Mouse (Mus musculus) erythroblast, embryonic 14.5 days (primary cell): ENCODE measurements around the gene E2f6. TPM values are rescaled to one million over a fixed set of nuclear protein-coding genes. Genes with fewer than 3 reads are reported as not detected.
A peak's percentile ranks its signal among the peaks of the same experiment; 100 is the strongest.

Source experiments
- H3K27me3 ChIP-seq: 2 replicates; pipeline ENCODE4 v1.6.1; 2012; ENCODE audit warnings: inconsistent platforms; ENCODE audit not compliant: control insufficient read depth
- H3K36me3 ChIP-seq: 2 replicates; pipeline ENCODE4 v1.6.1; 2012; ENCODE audit warnings: mild to moderate bottlenecking, inconsistent platforms; ENCODE audit not compliant: control insufficient read depth
- H3K4me1 ChIP-seq: 2 replicates; pipeline ENCODE4 v1.6.1; 2012; ENCODE audit warnings: inconsistent platforms; ENCODE audit not compliant: control insufficient read depth
- H3K4me3 ChIP-seq: replicated peaks from 2 replicates; pipeline ENCODE3; 2012; ENCODE audit warnings: moderate library complexity, mild to moderate bottlenecking, inconsistent platforms
- H3K9me3 ChIP-seq: 2 replicates; pipeline ENCODE4 v1.6.1; 2012; ENCODE audit warnings: low read length, inconsistent platforms, mixed read lengths; ENCODE audit not compliant: control insufficient read depth
- GATA1 ChIP-seq: IDR thresholded peaks from 2 replicates; pipeline ENCODE4 v1.6.1; 2012; ENCODE audit warnings: low read length, inconsistent platforms, mixed read lengths
- TAL1 ChIP-seq: IDR thresholded peaks from 3 replicates; pipeline ENCODE4 v1.6.1; 2012; ENCODE audit warnings: low read length, inconsistent platforms, mixed read lengths
- polyA plus RNA-seq: library from polyadenylated mRNA; stranded (reverse); fragments of >175 nt; gene quantifications from 2 replicates; pipeline ENCODE4 v1.2.3, GENCODE M21; 2012

The E2f6 gene
- polyA plus RNA-seq: 0.53 and 0.67 TPM in 2 replicates

DNA sequence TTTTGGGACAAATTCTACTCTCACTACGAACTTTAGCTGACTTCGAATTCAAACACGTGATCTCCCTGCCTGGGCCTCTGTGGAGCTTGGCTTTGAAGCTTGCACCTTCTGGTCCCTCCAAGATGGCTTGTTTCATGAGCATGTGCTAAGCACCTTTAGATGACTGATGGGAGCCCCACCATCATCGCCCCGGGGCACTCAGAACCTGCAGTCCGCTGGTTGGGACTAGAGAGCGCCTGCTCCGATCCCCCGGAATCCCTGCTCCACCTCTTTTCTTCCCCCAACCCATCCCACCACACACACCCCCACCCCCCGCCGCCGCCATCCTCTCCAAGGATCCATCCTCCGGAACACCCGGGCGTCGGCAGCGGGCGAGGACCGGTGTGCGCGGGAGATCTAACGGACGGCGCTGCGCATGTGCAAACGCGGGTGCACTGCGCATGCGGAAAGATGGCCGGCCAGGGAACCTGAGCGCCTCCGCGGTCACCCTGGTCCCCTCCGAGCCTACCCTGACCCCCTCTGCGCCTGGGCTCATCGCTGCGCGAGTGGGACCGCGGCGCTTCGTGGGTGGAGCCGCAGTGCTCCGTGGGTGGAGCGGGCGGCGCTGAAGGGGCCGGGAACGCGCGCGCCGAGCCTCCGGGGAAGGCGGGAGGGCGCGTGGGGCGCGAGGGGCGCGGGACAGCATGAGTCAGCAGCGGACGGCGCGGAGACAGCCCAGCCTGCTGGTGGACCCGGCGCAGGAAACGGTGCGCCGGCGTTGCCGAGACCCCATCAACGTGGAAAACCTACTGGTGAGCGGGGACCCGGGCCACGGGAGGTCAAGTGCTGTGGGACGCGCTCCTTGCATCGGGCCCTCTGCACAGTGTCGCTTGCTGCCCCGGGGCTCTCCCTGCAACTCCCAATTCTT lies at the start of gene E2f6:
Gene E2f6, plus strand, starts transcription at position 439 of the 907 bp plus-strand sequence.
- Histone ChIP-seq H3K4me1 (peaks cover 26% of the 10 kb centered on the region), H3K9me3 (no peaks in the 10 kb centered on the region), H3K4me3 (peak within 1 kb of the TSS; percentile 86), H3K36me3 (peaks cover 28% of the 10 kb centered on the region), H3K27me3 (peaks cover 33% of the 10 kb centered on the region)
- no peak for TF ChIP-seq GATA1
- TF ChIP-seq TAL1: no peak

DNA sequence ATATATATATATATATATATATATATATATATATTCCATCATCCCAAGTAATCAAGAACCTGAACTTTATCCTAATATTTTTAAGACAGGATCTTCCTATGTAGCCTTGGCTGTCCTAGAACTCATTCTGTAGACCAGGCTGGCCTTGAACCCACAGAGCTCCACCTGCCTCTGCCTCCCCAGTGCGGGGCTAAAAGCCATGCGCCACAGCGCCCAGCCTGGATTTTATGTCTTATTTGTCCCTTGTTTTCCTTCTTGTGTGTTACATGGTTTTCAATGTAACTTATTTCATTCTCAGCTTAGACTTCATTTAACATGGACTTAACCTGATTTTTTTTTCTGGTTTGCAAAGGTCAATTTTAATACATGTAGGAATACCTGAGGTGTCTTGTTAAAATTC lies 49.3 kb upstream of the E2f6 start:
- Histone ChIP-seq H3K4me3 (no peak overlapping the region), H3K36me3 (no peaks in the 10 kb centered on the region), H3K9me3 (no peaks in the 10 kb centered on the region), H3K4me1 (no peaks in the 10 kb centered on the region), H3K27me3 (no peaks in the 10 kb centered on the region)
- TF ChIP-seq TAL1 (no peak), GATA1 (no peak)

DNA sequence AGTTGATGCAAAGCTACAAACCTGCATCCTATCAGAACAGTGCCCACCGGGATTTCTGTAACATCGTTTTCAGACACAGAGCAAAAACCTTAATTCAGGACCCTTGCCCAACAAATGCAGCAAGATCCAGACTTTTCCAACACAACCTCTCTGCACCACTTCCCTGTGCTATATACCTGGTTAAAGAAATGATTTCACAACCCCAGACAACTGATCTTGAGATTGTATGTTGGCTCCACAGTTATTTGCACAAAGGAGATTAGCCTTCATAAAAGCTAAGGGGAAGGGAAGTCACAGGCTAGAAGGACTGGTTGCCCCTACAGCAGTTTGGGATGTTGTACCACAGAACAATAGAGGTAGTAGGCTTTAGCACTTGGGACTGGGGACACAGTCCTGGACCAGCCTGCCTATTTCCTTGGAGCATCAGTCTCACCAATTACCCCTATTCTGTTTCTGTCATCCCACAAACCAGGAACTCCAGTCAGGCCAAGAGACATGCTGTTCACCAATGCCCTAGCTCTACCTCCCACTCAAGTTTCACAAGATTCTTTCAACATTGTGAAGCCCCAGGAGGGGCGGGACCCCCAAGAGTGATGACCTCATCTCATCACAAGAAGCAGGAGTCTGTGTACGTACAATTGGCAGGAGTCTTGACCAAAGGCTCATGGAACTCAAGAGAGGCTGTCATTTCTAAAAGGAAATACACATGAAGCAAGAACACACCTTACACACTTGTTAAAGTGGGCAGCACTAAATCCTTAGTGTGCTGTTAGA lies 46.9 kb upstream of the E2f6 start:
- Histone ChIP-seq H3K27me3 (no peaks in the 10 kb centered on the region), H3K4me1 (no peaks in the 10 kb centered on the region), H3K9me3 (no peaks in the 10 kb centered on the region), H3K36me3 (no peaks in the 10 kb centered on the region), H3K4me3 (no peak overlapping the region)
- TF ChIP-seq GATA1: no peak
- TF ChIP-seq TAL1: no peak

DNA sequence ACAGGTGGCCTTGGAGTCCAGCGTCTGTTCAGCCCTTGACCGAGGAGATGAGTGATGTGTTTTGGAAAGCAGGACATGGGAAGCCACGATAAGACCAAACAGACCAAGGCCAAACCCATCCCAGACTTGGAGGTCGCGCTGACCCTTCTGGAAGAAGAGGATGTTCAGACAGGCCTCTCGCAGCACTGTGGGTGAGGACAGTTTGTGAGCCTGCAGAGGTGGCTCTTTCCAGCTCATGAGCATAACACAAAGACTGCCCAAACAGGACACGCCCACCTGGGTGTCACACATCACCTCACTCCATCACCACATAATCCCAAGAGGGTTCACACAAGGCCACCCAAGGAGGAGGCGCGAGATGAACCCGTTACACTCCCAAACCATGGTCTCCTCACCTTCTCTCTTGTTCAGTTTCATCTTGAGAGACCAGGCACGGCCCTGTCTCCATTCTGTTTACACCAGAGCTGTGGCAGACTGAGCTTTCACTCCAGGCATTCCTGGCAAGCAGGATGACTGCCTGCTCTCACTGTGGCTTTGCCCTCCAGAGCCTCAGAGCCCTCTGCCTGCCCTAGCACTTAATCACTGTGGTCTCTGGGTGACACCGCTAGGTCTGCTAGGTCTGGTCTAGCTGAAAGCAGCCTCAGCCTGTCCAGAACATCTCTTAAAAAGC lies 45.9 kb upstream of the E2f6 start:
- TF ChIP-seq TAL1 (no peak), GATA1 (no peak)
- no peaks in the 10 kb centered on the region for H3K27me3 ChIP-seq
- H3K9me3 ChIP-seq: no peaks in the 10 kb centered on the region
- no peak overlapping the region for H3K4me3 ChIP-seq
- no peaks in the 10 kb centered on the region for H3K36me3 ChIP-seq
- no peaks in the 10 kb centered on the region for H3K4me1 ChIP-seq

DNA sequence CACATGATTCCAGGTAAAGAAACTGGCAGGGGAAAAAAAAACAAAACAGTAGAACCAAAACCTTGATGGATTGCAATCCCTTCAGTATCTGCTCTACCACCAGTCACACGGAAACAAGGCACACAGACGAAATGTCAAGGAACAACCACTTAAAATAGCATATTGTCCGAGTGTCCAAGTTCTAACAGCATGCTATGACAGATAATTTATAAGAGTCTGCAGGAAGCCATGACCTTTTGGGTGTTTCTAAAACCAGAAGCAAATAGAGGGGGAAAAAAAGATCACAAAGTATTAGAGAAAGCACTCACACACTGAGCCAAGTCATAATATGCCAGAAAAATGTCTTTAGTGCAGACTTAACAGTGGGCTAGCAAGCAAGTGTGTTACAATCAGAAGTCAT lies 42.5 kb upstream of the E2f6 start:
- Histone ChIP-seq H3K4me1 (no peaks in the 10 kb centered on the region), H3K36me3 (no peaks in the 10 kb centered on the region), H3K27me3 (no peaks in the 10 kb centered on the region), H3K9me3 (no peaks in the 10 kb centered on the region), H3K4me3 (no peak overlapping the region)
- no peak for TF ChIP-seq TAL1
- no peak for TF ChIP-seq GATA1

DNA sequence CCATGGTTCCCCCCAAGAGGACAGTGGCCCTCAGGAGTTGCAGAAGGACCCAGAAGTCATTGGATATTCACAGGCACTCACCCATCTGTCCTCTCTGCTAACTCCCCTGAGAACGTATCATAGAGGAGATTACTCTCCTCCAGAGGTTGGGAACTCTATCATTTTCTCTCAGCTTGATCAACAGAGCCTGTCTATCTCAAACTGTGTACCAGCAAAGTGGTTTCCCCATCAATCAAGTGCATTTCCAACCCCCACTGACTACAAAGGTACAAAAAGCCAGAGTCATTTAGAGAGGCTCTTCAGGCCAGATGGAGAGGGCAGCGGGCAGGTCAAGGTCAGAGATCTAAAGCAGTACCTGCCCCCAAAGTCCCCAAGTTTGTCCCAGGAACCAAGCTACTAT lies 42.1 kb upstream of the E2f6 start:
- no peak for TF ChIP-seq TAL1
- no peak overlapping the region for H3K4me3 ChIP-seq
- H3K9me3 ChIP-seq: no peaks in the 10 kb centered on the region
- H3K36me3 ChIP-seq: no peaks in the 10 kb centered on the region
- no peaks in the 10 kb centered on the region for H3K27me3 ChIP-seq
- H3K4me1 ChIP-seq: no peaks in the 10 kb centered on the region

DNA sequence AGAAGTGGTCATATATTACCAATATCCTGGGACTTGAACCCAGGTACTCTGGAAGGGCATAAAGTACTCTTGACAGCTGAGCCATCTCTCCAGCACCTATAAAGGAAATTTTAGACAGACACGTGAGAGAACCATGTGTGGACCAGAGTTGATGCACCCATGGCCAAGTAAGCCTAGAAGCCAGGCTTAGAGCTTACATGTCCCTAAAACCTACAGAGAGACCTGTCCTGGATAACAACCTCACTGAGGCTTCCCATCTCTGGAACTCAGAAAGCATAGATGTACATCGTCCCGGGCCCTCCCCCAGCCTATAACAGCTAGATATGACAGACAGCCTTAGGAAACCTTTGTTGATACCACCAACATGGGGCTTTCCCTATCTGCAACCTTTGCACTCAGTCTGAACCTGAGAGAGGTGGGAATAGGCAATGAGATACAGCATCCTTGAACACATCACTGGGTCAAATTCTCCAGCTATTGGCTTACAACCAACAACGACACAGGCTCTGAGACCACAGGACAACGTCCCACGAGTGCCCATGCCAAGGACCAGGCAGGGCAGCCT lies 41.1 kb upstream of the E2f6 start:
- Histone ChIP-seq H3K4me3 (no peak overlapping the region), H3K36me3 (no peaks in the 10 kb centered on the region), H3K4me1 (no peaks in the 10 kb centered on the region), H3K9me3 (no peaks in the 10 kb centered on the region), H3K27me3 (no peaks in the 10 kb centered on the region)
- TF ChIP-seq TAL1 (no peak), GATA1 (no peak)

DNA sequence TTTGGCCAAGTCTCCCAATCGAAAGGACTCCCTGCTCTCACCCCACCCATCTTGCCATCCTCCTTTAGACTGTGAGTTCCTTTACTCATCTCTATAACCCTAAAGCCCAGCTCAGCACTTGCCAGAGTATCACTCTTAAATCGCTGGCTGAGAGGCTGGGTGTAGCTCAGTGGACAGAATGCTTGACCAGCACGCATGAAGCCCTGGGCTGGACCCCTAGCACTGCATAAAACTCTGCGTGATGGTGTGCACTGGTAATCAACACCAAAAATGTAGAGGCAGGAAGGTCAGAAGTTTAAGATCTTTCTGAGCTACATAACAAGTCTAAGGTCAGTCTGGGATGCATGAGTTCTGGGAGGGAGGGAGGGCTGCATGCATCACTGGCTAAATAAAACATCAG lies 36.2 kb upstream of the E2f6 start:
- TF ChIP-seq GATA1: no peak
- TF ChIP-seq TAL1: no peak

DNA sequence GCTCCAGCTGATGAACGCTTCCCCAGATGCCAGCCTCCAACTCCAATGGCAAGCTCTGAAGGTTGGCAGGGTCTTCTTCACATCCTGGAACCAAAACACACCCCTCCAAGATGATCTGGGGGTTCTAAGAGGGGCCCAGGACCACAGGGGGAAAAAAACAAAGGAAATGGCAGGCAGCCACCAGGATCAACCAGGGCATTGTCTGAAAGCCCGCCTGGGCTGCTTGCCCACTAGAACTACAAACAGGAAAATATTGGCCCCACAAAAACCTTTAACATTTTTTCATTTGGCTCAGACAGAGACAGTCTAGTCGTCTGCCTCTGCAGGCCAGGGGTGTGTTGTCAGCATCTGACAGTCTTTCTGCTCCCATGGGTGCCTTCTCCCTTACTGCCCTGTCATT lies 35.4 kb upstream of the E2f6 start:
- Histone ChIP-seq H3K4me3 (no peak overlapping the region), H3K27me3 (no peaks in the 10 kb centered on the region), H3K36me3 (no peaks in the 10 kb centered on the region), H3K4me1 (no peaks in the 10 kb centered on the region), H3K9me3 (no peaks in the 10 kb centered on the region)
- TF ChIP-seq TAL1: no peak
- TF ChIP-seq GATA1: no peak

More for the DNA sequence above, 36.2 kb upstream of the E2f6 start:
- no peaks in the 10 kb centered on the region for H3K27me3 ChIP-seq
- H3K36me3 ChIP-seq: no peaks in the 10 kb centered on the region
- no peaks in the 10 kb centered on the region for H3K4me1 ChIP-seq
- no peak overlapping the region for H3K4me3 ChIP-seq
- H3K9me3 ChIP-seq: no peaks in the 10 kb centered on the region
